Mouse (Mus musculus) limb, embryonic 12.5 days (tissue): ENCODE data around the gene Rxfp4. TPM values are rescaled to one million over a fixed set of nuclear protein-coding genes. Genes with fewer than 3 reads are reported as not detected.
A peak's percentile ranks its signal among the peaks of the same experiment; 100 is the strongest.

Source experiments
- ATAC-seq: fragments of 200-750 bp; cut with Nextera tagmentation; 2 replicates; pipeline ENCODE4 v1.8.0; 2017; ENCODE audit warnings: low read depth, moderate TSS enrichment; ENCODE audit not compliant: insufficient number of reproducible peaks, insufficient read depth, low FRiP score, low TSS enrichment
- H3K27ac ChIP-seq: fragments of 300-500 bp; sonication (generic); 2 replicates; pipeline ENCODE4 v1.5.1; 2016; ENCODE audit warnings: mild to moderate bottlenecking, moderate library complexity
- H3K27me3 ChIP-seq: fragments of 300-500 bp; sonication (generic); 2 replicates; pipeline ENCODE4 v1.6.1; 2016; ENCODE audit warnings: mild to moderate bottlenecking, moderate library complexity
- H3K36me3 ChIP-seq: fragments of 300-500 bp; sonication (generic); 2 replicates; pipeline ENCODE4 v1.6.1; 2016; ENCODE audit warnings: mild to moderate bottlenecking, moderate library complexity
- H3K4me1 ChIP-seq: fragments of 300-500 bp; sonication (generic); replicated peaks from 2 replicates; pipeline ENCODE4 v1.6.1; 2016
- H3K4me2 ChIP-seq: fragments of 300-500 bp; sonication (generic); 2 replicates; pipeline ENCODE4 v1.6.1; 2016; ENCODE audit warnings: mild to moderate bottlenecking, moderate library complexity
- H3K4me3 ChIP-seq: fragments of 300-500 bp; sonication (generic); replicated peaks from 2 replicates; pipeline ENCODE4 v1.5.1; 2016; ENCODE audit warnings: mild to moderate bottlenecking
- H3K9ac ChIP-seq: fragments of 300-500 bp; sonication (generic); replicated peaks from 2 replicates; pipeline ENCODE4 v1.6.1; 2016; ENCODE audit warnings: mild to moderate bottlenecking, moderate library complexity
- H3K9me3 ChIP-seq: fragments of 300-500 bp; sonication (generic); 2 replicates; pipeline ENCODE4 v1.6.1; 2016; ENCODE audit warnings: mild to moderate bottlenecking, moderate library complexity
- WGBS: fragments of 180-500 bp; shearing (Covaris S2); methylation state at CpG from one replicate; pipeline ENCODE4 v1.1.7; 2016; 5-methylcytosine and 5-hydroxymethylcytosine counted together
- polyA plus RNA-seq: library from polyadenylated mRNA; unstranded; fragments of >200 nt; fragmentation: Nextera tagmentation; extraction: Ambion mirVana; gene quantifications from 2 replicates; pipeline ENCODE4 v1.2.1, GENCODE M21; 2016

The Rxfp4 gene
- not detected in 2 replicates for polyA plus RNA-seq

DNA sequence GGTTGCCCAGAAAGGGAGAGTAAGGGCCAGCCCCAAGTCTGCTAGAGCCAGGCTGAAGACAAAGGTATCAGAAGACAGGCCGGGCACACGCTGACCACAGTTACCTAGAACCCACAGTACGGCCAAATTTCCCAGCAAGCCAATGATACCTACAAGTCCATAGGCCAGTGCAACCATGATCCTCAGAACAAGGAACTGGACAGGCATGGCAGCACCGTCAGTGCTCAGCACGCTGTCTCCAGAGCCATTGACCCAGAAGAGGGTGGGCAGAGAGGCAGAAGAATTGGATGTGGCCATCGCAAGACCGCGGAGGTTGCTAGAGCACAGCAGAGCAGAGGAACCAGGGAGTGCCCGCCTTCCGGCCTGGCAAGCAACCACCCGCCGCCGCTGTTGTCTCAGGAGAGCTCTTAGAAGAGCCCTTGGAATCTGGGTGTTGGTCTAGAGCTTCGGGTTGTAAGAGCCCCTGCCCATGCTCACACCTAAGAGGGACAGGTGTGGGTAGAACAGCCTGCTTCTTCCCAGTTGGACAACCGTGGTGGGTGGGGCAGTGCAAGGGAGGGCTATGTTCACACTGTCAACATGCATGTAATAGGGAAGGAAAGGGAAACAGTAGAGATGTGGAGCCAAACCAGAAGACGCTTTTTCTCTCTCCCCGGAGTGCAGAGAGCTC, at the start of gene Rxfp4:
Rxfp4 (minus strand) TSS at position 297 of the 670 bp plus-strand sequence.
- 85% methylated on average over 17 of the region's 17 CpGs for WGBS

DNA sequence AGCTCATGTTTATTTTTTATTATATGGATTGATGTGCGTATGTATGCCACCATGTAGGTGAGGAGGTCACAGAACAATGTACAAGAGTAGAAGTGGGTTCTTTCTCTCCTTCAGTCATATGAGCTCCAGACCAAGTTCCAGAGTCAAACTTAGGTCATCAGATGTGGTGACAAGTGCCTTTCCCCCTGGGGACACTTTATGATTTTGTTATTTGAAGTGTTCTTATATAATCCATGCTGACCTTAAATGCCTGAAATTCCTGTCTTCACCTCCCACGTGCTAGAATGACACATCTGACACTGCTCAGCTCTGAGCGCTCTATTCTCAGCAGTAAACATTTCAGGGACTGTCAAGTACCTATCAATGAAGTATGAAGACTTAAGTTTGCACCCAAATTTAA, 48.3 kb upstream of the Rxfp4 start:
- Histone ChIP-seq H3K27ac (no peak overlapping the region), H3K27me3 (no peaks in the 10 kb centered on the region), H3K4me1 (no peaks in the 10 kb centered on the region), H3K4me3 (no peak overlapping the region), H3K4me2 (no peak overlapping the region), H3K9ac (no peak overlapping the region), H3K9me3 (no peaks in the 10 kb centered on the region), H3K36me3 (peaks cover 93% of the 10 kb centered on the region)
- WGBS, result 88% methylated on average over 3 of the region's 3 CpGs
- ATAC-seq, result no peak

More for the DNA sequence above, at the start of gene Rxfp4:
- Histone ChIP-seq H3K4me2 (no peak within 1 kb of the TSS), H3K4me3 (no peak within 1 kb of the TSS), H3K27me3 (no peaks in the 10 kb centered on the region), H3K9ac (no peak within 1 kb of the TSS), H3K4me1 (no peaks in the 10 kb centered on the region), H3K36me3 (peaks cover 9% of the 10 kb centered on the region), H3K9me3 (no peaks in the 10 kb centered on the region), H3K27ac (no peak within 1 kb of the TSS)
- ATAC-seq, result no peak

DNA sequence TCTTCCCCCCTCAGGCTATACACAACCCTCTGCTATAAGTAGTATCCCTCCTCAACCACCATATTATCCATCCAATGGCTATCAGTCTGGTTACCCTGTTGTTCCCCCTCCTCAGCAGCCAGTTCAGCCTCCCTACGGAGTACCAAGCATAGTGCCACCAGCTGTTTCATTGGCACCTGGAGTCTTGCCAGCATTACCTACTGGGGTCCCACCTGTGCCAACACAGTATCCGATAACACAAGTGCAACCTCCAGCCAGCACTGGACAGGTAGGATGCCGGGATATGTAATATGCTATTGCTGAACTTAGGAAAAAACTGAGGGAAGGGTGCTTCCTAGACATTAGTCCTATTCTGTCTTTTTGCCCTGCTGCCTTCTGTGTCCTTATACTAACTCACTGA, 47.3 kb upstream of the Rxfp4 start:
- Histone ChIP-seq H3K27ac (no peak overlapping the region), H3K27me3 (no peaks in the 10 kb centered on the region), H3K4me3 (no peak overlapping the region), H3K4me1 (no peaks in the 10 kb centered on the region), H3K9ac (no peak overlapping the region), H3K36me3 (peaks cover 94% of the 10 kb centered on the region), H3K9me3 (no peaks in the 10 kb centered on the region), H3K4me2 (no peak overlapping the region)
- WGBS, result 90% methylated on average over 3 of the region's 3 CpGs
- ATAC-seq, result no peak

DNA sequence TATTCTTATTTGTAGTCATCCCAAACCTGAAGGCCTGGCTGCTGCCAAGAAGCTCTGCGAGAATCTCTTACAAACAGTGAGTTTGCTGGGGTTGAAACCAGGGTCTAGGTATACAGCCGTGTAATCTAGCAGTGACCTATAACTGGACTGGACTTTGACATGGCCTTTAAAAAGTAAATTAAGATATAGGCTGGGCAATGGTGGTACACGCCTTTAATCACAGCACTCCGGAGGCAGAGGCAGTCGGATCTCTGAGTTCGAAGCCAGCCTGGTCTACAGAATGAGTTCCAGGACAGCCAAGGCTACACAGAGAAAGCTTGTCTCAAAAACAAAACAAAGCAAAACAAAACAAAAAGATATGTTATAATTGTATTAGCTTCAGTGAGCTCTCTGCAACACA, 45.9 kb upstream of the Rxfp4 start:
- no peaks in the 10 kb centered on the region for H3K4me1 ChIP-seq
- H3K9ac ChIP-seq, result no peak overlapping the region
- H3K9me3 ChIP-seq, result no peaks in the 10 kb centered on the region
- no peak for ATAC-seq
- H3K27me3 ChIP-seq, result no peaks in the 10 kb centered on the region
- H3K27ac ChIP-seq, result no peak overlapping the region
- no peak overlapping the region for H3K4me3 ChIP-seq
- WGBS, result 97% methylated on average over 6 of the region's 6 CpGs
- no peak overlapping the region for H3K4me2 ChIP-seq
- peaks cover 93% of the 10 kb centered on the region for H3K36me3 ChIP-seq

DNA sequence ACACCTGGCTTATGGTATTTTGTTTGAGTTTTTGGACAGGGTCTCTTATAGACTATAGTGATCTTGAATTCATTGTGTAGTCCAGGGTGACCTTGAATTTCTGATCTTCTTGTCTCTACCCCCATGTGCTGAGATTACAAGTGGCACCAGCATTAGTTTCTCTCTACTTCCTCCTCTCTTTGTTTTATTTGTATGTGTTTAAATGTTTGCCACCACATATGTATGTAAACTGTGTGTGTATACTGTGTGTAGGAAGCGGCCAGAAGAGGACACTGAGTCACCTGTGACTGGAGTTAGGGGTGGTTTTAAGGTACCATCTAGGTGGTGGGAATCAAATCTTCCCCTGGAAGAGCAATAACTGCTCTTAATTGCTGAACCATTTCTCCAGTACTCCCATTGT, 45.1 kb upstream of the Rxfp4 start:
- Histone ChIP-seq H3K27me3 (no peaks in the 10 kb centered on the region), H3K4me2 (no peak overlapping the region), H3K9ac (no peak overlapping the region), H3K4me3 (no peak overlapping the region), H3K9me3 (no peaks in the 10 kb centered on the region), H3K27ac (no peak overlapping the region), H3K36me3 (peaks cover 92% of the 10 kb centered on the region), H3K4me1 (no peaks in the 10 kb centered on the region)
- ATAC-seq, result no peak
- 82% methylated on average over 1 of the region's 1 CpGs for WGBS

DNA sequence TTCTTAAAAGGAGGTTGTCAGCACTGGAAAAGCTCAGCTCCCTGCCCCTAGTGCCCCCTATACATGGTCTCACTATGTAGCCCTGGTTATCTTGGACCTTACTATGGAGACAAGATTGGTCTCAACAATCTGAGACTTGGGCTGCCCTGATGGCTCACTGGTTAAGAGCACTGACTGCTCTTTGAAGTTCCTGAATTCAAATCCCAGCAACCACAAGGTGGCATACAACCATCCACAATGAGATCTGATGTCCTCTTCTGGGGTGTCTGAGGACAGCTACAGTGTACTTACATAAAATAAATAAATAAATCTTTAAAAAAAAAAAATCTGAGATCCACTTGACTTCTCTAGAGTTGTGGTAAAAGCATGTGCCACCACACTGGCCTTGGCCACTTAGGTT, 42.6 kb upstream of the Rxfp4 start:
- no peak overlapping the region for H3K4me2 ChIP-seq
- ATAC-seq, result no peak
- no peaks in the 10 kb centered on the region for H3K9me3 ChIP-seq
- no peak overlapping the region for H3K9ac ChIP-seq
- no peak overlapping the region for H3K4me3 ChIP-seq
- peaks cover 96% of the 10 kb centered on the region for H3K36me3 ChIP-seq
- no peaks in the 10 kb centered on the region for H3K27me3 ChIP-seq
- no peaks in the 10 kb centered on the region for H3K4me1 ChIP-seq
- H3K27ac ChIP-seq, result no peak overlapping the region

DNA sequence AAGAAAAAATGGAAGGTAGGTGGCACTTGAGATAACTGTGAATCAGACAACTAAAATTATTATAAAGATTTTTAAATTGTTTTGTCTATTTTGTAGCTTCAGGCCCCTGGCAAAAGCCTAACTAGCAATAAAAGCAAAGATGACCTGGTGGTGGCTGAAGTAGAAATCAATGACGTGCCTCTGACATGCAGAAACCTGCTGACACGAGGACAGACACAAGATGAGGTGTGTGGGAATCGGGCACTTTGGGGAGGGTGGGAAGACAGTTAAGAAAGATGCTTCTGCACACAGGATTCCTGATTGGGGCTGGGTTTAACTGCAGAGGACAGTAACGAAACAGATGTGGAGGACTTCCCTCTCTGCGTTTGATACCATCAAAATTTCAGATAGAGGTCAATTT, 36.1 kb upstream of the Rxfp4 start:
- Histone ChIP-seq H3K4me3 (no peak overlapping the region), H3K27me3 (no peaks in the 10 kb centered on the region), H3K27ac (no peak overlapping the region), H3K4me1 (peaks cover 8% of the 10 kb centered on the region), H3K36me3 (peaks cover 66% of the 10 kb centered on the region), H3K4me2 (no peak overlapping the region), H3K9ac (no peak overlapping the region), H3K9me3 (no peaks in the 10 kb centered on the region)
- ATAC-seq, result no peak
- 88% methylated on average over 5 of the region's 5 CpGs for WGBS

- Histone ChIP-seq H3K27me3 (no peaks in the 10 kb centered on the region), H3K36me3 (peaks cover 47% of the 10 kb centered on the region), H3K4me3 (peak overlapping the region; percentile 79), H3K4me2 (peak overlapping the region; percentile 90), H3K9ac (peak overlapping the region; percentile 95), H3K27ac (peak overlapping the region; percentile 96), H3K4me1 (peaks cover 8% of the 10 kb centered on the region), H3K9me3 (no peaks in the 10 kb centered on the region)
- 47% methylated on average over 13 of the region's 13 CpGs for WGBS
- ATAC-seq, result no peak
Measured at GRCm38 (mm10) chr3:88686734-88687611, 34.0 kb upstream of the Rxfp4 start.

GRCm38 (mm10) chr3:88685958-88686451, 33.1 kb upstream of the Rxfp4 start:
- Histone ChIP-seq H3K27ac (peak overlapping the region; percentile 96), H3K27me3 (no peaks in the 10 kb centered on the region), H3K4me1 (peaks cover 8% of the 10 kb centered on the region), H3K36me3 (peaks cover 38% of the 10 kb centered on the region), H3K9me3 (no peaks in the 10 kb centered on the region), H3K4me2 (peak overlapping the region; percentile 90), H3K4me3 (peak overlapping the region; percentile 79), H3K9ac (peak overlapping the region; percentile 95)
- WGBS, result under 1% methylated on average over 45 of the region's 45 CpGs
- ATAC-seq, result peak; percentile 61

DNA sequence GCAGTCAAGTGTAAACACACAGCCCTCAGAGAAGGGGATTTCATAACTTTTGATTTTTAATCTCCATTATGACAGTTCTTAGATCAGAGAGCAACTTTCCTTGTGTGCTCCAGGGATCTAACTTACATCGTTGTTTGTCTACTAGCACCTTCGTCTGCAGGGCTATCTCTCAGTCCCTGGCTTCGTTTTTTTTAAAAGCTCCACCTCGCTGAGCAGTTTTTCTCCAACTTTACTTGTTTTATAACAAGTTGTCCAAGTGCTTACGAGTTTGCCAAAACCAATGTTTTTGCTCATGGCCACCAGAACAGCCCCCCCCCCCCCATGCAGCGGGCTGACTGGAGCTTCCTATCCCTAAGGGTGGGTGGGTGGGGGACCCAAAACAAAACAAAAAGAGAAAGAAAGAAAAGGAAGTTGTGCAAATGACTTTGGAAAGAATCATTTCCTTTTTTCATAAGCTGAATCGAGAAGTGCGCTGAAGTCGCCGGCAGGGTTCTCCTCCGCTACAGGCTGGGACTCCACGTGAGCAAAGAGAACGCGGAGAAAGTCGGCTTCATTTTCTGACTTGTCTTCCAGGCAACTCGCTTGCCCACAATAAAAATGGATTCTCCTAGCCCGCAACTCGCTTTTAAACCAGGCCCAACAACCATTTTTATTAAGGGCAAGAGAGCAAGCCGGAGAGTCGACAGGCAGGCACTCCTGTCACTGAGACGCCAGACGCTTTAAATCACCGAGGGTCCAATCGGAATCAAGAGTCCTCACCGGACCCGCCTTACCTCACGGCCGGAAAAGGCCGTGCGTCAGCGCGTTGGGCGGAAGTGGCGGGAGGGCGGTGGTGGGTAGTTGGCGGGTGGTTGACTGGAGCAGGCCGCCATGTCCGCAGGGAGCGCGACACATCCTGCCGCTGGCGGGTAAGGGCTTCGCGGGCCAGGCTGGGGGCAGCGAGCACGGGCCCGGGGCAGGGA, 32.3 kb upstream of the Rxfp4 start, which contains the start of gene Khdc4:
Khdc4 (plus strand) TSS at position 824 of the 962 bp plus-strand sequence.
- no peaks in the 10 kb centered on the region for H3K9me3 ChIP-seq
- peak within 1 kb of the TSS; percentile 90 for H3K4me2 ChIP-seq
- 1% methylated on average over 47 of the region's 47 CpGs for WGBS
- ATAC-seq, result peak; percentile 99
- peak within 1 kb of the TSS; percentile 79 for H3K4me3 ChIP-seq
- peaks cover 31% of the 10 kb centered on the region for H3K36me3 ChIP-seq
- peak within 1 kb of the TSS; percentile 95 for H3K9ac ChIP-seq
- H3K27ac ChIP-seq, result peak within 1 kb of the TSS; percentile 96
- no peaks in the 10 kb centered on the region for H3K27me3 ChIP-seq
- H3K4me1 ChIP-seq, result peaks cover 8% of the 10 kb centered on the region
